Mouse (Mus musculus): ENCODE measurements at regions not wholly inside any gene's neighbourhood (a gene's known extent, or its start where the extent isn't known, plus 50 kb on each side); places are given as distances from the start of the nearest gene placed in this dataset.

DNA sequence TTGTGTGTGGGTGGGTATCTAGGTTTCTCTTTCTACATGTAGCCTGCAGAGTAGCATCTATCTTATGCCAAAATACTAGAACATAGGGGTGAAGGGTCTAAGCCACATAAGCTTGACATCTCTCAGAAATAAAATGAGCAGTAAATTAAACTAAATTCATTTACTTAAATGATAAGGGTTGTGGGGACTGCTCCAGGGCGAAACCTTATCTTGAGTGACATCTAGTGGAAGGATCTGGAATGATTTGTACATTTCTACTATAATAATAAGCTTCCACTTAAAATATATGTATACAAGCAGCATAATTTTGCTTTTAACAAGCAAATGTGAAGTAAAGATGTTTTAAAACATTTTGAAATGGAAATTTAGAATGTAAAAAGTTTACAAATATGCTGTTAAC is 271.4 kb downstream of the Vgll3 start:
- DNase-seq (ENCODE audit: low read depth, low spot score), result peak; percentile 17

DNA sequence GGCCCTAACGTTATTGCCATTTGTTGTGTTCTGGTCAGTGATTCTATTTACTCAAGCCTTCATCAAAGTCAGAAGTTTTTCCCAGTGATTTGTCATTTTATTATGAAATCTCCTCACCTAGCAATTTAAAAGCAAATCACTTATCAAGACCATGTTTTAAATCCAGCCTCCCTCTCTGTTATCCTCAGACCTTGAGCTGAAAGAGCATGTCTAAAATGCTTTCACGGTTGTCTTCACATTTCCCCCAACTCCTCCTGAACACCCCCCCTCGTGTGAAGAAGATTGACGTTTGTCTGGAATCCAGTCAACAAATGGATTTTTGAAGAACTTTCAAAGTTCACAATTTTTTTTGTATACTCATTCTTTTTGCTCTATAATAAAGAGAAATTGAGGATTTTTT is 277.7 kb downstream of the Vgll3 start:
- DNase-seq (ENCODE audit: low read depth, low spot score), result no peak

DNA sequence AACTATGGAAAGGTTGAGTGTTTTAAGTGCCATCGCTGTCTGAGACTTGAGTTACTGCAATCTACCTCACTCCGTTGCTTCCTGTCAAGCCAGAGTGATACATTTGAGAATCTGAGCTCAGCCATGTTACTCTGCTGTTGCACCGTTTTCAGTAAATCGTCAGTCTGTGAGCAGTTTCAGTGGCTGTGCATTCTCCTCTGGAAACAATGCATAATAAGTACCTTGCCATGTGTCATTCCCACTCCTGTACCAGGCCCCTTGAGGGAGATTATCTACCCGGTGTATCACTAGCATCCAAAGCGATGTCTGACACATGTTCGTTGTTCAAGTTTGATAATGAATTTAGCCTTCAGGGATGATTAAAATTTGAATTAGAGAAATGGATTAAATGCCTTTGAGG is 280.6 kb downstream of the Vgll3 start:
- DNase-seq (ENCODE audit: low read depth, low spot score), result no peak

DNA sequence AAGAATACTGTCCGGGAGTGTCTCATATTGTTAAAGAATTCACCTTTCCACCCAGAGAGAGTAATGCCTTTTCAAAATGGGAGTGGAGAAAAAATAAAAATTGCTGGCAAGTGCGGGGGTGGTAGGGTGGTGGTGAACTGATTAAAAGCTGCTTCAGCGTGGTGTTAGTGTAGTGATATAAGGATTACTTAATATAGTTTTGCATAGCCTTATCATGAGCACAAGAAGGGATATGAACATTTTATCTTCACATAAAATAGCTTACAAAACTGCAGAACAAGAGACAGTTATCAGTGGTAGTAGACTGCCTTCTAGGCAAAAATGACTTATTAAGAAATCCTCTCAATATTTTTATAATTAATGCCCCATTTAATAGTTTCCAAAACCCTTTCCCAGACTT is 302.9 kb downstream of the Vgll3 start:
- no peak for DNase-seq (ENCODE audit: low read depth, low spot score)

DNA sequence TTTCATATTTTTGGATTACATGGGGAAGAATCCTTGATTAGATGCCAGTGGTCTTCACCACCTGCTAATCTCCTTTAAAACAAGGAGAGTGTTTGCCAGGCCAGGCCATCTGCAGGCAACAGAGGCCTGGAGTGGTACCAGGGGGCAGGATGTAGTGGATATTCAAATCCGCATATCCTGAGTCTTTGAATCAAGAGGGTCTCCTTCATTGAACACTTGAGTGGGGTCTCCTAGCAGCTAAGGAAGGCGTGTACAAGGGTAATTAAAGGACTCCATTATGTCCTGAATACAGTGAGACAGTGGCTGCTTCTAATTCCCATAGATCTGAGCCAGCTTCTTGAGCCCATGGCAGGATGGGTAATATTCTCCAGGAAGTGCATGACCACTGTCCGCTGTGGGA is 322.7 kb downstream of the Vgll3 start:
- DNase-seq (ENCODE audit: low read depth, low spot score), result no peak

DNA sequence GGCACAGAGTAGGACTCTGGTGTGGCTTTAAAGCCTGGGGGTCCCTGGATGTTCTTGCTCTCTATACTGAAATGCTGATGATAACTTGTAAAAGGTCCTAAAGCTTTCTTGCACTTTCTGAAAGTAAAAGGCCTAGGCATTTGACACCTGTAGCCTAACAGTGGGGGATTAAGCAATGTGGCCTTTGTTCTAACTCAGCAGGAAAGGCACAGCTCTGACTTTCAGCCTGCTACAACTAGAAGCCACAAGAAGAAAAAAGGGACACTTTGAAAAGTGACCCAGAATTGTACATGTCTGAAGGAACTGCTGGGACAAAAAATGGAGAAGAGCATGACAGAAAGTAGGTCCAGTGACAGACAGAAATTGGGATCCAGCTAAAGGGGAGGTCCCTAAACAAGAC is 329.7 kb downstream of the Vgll3 start:
- no peak for DNase-seq (ENCODE audit: low read depth, low spot score)

DNA sequence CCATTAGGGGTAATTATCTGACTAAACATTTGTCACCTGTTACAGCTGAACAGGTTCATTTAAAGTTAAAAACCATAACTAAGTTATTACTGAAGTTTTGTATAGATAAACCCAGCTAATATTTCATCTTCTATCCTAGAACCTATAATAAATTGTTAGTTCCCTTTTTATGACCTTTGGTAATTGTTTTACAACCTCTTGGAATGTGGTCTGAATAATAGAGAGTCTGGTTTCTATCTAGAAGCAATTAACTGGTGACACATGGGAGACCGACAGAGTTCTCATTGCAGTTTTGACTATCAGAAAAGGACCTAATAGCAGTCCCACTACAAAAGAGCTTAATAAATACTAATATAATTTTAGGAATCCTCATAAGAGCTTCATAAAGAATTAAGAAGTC is 330.2 kb downstream of the Vgll3 start:
- DNase-seq (ENCODE audit: low read depth, low spot score), result no peak

DNA sequence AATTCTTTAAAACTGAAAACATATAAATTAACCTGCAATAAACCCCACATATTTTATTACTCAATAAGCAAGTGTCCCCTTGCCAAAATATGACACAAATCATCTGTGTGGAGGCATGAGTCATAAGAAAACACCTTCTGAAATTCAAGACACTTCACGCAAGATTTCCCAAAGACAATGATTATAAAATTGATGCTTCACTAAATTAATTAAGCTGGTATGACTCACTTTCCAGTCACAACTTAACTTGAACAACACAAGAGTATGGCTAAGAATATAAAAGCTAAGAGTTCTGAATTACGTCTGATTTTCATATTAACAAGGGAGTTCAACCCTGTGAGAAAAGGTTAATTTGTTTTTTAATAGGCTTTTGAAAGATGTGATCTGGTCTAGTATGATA is 353.2 kb downstream of the Vgll3 start:
- DNase-seq (ENCODE audit: low read depth, low spot score), result no peak

DNA sequence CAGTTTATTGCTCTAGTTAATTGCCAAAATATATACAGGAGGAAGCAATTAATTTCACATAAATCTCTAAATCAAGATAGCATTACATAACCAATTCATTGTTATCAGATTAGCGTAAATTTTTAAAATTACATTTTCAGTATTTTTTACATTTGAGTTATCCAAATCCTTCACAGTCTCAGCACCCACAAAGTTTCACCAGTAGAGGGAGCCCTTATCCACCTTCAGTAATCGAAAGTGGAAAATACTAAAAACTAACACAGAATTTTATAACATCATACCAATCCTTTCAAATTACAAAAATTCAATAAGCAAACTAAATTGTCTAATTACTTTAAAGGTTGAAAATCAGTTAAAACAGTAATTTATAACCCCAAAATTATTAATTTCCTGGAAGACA is 375.7 kb downstream of the Vgll3 start:
- peak; percentile 27 for DNase-seq (ENCODE audit: low read depth, low spot score)

DNA sequence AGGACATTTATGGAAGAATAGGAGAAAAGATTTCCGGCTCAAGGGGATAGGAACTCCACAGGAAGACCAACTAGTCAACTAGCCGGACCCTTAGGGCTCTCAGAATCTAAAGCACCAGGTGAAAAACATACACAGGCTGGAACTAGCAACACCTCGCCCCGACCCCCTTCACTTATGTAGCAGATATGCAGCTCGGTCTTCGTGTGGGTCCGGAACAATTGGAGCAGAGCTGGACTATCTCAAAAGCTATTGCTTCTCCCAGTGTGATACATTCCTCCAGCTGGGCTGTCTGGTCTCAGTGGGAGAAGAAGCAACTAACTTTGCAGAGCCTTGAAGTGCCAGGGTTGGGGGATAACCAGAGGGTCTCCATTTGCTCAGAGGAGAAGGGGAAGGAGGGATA is 386.3 kb downstream of the Vgll3 start:
- DNase-seq (ENCODE audit: low read depth, low spot score), result no peak
